Mouse (Mus musculus): ENCODE results near the gene Rpl34.

DNA sequence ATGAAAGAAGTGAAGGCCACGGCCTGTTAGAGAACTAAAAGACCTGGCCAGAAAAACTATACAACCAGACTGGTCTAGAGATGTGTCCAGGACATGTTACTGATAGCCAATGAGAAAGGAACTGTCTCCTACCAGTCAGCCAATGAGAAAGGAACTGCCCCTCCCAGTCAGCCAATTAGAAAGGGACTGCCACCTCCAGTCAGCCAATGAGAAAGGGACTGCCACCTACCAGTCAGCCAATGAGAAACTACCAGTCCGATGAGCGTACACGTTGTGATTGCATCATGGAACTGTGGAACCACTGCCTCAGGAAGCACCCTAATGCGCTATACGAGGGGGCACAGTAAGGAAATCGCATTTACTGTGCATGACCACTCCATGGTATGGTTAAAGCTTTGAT, 35.5 kb downstream of the Rpl34 start:
- TF ChIP-seq CTCF (IDR thresholded peaks at IDR 0.05; ENCODE audit: insufficient read depth, low read length) (no peak), POLR2A (IDR thresholded peaks at IDR 0.05; ENCODE audit: borderline replicate concordance, extremely low read depth, low read depth, low read length) (no peak)
